Mouse (Mus musculus): ENCODE data around the gene Fzd2. TPM values are rescaled to one million over a fixed set of nuclear protein-coding genes. Genes with fewer than 3 reads are reported as not detected.
"Not testable (repeated sequence)": the region's sequence is repeated elsewhere in the genome, so short reads cannot be mapped to it uniquely, and the experiment has no call there.

Gene Fzd2
- polyA plus RNA-seq, 1 experiment = 9.5 TPM

DNA sequence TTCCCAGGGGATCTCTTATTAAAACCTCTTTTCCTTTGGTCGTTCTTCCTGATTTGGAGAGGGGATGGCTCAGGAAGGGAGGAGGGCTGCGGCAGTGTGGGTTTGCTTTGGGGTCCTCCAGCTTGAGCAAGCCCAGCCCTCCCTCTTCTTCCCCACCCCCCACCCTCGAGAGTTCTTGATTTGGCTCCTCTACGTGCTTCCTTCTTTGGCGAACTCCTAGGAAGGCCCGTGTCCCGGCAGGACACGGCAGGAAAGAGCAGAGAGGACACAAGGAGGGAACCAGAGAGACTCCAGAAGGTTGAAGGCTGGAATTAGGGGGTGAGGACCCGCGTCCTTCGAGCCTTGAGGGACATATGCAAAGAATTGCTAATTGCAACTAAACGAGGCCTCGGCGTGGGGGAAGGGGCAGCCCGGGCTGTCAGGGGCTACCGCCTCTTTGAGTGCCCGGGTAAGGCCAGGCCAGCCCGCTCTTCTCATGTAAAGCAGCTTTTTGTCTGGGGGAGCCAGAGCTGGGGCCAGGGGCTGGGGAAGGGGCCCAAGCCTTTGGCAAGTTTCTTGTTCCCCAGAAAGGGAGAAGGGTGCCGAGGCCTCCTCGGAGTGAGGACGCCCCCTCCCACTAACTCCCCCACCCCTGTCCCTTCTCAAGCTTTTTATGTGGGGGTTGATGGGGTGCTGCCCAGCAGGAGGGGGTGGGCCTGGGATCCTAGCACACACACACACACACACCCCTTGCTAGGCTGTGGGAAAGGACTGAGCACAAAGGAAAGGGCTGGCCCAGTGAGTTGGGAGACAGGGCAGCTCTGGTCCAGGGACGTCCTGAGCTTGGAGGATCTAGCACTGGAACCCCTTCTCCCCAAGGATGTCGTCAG, 24.8 kb upstream of the Fzd2 start, which contains the start of gene Gm11627:
Gm11627 (minus strand) TSS at position 297 of the 869 bp plus-strand sequence.
- 30% methylated on average over 23 of the region's 23 CpGs for WGBS
- no peak for DNase-seq (ENCODE audit: low read depth, low spot score)

DNA sequence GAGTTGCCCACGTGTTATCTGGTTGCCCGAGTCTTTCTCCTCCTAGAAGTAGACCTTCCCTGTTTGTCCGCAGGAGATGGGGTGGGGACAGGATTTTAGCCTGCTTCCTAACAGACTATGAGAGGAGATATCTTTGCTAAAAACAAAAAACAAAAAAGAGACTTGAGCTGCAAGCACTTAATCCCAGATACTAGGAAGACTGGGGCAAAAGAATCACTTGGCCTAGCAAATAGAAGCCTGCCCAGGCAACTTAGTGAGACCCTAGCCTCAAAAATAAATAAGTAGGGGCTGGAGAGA, 24.2 kb upstream of the Fzd2 start:
- no peak for DNase-seq (ENCODE audit: low read depth, low spot score)
- 70% methylated on average over 3 of the region's 3 CpGs for WGBS

DNA sequence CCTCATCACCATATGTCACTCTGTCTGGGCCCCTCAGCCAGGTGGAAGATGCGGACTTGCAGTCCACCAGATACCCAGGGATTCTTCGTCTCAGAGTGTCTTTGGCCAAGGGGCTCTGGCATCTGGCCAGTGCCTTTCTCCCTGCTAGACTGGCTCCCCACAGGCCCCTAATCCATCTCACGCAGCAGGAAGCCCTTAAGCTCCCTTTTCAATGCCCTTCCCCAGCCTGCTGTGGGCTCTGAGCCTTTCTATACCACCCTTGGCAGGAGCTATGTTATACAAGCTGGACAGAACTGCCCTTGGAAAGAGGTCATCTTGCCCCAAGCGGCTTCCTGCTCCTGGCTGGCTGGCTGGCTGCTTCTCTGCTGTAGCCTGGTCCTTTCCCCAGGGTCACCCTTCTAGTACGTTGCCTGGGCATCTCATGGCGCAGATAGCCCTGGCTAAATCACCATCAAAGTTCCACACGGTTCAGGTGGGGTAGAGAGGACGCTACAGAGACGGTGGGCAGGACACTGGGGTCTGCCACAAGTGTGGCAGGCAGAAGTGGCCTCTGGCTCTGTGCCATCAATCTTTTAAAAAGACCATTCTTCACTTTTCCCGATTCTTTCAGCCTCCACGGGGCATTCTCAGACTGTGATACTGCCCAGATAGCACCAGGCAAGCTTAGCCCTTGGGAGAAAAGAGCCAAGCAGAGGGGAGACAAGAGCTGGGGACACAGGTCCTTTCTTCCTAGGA, 22.7 kb upstream of the Fzd2 start:
- no peak for DNase-seq (ENCODE audit: low read depth, low spot score)
- 49% methylated on average over 11 of the region's 11 CpGs for WGBS

DNA sequence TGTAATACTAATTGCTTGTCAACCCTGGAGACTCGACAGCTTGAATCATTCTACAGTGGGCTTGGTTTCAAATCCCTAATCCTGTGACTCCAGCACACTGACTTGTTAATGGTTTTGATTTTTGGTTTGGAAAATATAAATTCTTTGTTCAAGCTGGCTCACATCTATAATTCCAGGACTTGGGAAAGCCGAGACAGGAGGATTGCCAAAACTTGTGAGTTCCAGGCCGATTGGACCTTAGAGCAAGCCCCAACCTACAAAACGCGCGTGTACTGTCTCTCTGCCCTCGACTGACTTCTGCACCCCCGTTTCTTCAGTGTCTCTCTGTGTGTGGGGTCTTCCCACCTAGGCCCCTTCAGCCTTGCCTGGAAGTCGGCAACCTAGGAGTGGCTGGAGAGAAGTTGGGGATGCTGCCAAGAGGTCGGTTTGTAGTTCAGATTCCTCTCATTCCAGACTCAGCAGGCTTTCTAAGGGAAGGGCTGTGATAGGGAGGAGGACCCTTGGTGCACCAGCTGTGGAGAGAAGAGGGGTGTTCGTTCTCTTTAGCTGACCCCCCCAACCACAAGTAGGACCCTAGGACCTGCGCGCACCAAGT, 22.1 kb upstream of the Fzd2 start:
- WGBS = 40% methylated on average over 13 of the region's 13 CpGs
- no peak for DNase-seq (ENCODE audit: low read depth, low spot score)

DNA sequence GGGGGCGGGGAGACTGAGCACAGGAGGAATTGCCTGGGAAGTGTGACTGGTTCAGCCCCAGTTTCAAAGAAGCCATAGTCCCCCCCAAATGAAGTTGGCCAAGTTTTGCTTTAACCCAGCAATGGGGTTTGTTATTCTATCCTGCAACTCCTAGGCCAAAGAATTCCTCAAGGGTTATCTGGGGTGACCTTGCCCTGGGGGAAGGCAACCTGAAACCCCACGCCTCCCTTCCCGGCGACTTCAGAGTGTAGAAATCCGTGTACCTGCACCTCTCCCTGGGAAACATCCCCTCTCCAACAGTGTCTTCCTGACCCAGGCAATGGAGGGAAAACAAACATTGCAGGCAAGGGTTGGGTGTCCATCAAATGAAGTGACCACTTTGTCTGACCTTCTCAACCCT, 21.5 kb upstream of the Fzd2 start:
- WGBS = 36% methylated on average over 5 of the region's 5 CpGs
- DNase-seq (ENCODE audit: low read depth, low spot score) = no peak

DNA sequence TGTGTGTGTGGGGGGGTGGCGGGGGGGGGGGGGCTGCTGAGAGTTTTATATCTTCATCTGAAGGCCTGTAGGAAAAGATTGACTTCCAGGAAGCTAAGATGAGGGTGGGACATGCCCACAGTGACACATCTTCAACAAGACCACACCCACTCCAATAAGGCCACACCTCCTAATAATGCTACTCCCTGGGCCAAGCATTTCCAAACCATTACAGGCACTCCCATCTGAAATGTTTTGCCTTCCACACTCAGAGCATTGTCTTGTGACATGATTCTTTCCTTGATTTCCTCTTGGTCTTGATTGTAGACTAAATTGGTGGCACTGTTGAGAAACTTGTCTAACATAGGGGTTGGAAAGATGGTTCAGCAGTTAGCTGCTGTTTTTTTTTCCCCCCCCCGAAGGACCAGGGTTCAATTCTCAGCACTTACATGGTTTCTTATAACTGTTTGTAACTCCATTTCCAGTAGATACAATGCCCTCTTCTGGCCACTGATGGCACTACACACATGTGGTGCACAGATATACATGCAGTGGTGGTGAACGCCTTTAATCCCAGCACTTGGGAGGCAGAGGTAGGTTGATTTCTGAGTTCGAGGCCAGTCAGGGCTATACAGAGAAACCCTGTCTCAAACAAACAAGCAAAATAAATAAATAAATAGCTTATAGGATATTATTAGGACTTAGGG, 17.6 kb upstream of the Fzd2 start:
- DNase-seq (ENCODE audit: low read depth, low spot score) = no peak
- WGBS = 95% methylated on average over 4 of the region's 4 CpGs

DNA sequence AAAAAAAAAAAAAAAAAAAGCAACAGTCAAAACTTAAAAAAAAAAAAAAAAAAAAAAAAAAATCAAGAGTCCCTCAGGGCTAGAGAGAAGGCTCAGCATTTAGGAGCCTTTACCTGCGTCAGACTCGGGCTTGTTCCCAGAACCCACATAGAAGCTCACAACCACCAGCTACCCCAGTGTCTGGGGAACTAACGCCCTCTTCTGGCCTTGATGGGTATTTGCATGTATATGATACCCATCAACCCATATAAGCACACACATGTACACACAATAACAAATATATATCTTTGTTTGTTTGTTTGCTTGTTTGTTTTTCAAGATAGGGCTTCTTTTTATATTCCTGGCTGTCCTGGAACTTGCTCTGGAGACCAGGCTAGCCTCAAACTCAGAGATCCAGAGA, 16.6 kb upstream of the Fzd2 start:
- WGBS = 83% methylated on average over 3 of the region's 3 CpGs
- no peak for DNase-seq (ENCODE audit: low read depth, low spot score)

DNA sequence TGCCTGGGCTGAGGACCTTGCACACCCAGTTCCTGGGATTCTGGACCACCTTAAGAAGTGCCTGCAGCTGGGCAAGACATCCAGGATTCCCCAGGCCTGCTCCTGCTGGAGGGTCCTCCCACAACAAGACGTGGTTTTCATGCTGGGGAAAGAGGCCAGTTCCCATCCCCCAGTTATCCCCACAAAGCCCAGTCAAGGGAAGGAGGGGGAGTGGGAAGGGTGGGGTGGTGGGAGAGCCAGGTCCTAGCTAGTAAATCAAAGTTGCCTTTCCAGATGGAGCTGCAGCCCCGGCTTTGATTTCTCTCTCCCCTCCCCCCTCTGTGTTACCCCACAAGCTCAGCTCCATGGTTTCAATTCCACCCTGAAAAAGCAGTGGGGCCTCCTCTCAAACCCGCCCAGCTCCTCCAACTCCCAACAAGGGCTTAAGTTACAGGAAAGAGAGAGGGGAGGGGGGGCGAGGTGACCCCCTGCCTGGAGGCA, 8.8 kb upstream of the Fzd2 start:
- DNase-seq (ENCODE audit: low read depth, low spot score) = no peak
- 44% methylated on average over 3 of the region's 4 CpGs for WGBS

DNA sequence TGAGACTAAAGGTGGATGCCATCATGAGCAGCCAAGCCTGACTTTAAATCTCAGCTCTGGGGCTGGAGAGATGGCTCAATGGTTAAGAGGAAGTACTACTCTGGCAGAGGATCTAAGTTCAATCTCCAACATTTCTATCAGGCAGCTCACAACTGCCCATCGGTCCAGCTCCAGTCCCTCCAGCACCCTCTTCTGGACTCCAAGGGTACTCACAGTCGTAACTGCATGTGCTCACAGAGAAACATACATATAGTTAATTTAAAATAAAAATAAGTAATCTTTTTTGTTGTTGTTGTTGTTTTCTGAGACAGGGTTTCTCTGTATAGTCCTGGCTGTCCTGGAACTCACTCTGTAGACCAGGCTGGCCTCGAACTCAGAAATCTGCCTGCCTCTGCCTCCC, 4.3 kb upstream of the Fzd2 start:
- WGBS = 85% methylated on average over 3 of the region's 3 CpGs
- no peak for DNase-seq (ENCODE audit: low read depth, low spot score)

DNA sequence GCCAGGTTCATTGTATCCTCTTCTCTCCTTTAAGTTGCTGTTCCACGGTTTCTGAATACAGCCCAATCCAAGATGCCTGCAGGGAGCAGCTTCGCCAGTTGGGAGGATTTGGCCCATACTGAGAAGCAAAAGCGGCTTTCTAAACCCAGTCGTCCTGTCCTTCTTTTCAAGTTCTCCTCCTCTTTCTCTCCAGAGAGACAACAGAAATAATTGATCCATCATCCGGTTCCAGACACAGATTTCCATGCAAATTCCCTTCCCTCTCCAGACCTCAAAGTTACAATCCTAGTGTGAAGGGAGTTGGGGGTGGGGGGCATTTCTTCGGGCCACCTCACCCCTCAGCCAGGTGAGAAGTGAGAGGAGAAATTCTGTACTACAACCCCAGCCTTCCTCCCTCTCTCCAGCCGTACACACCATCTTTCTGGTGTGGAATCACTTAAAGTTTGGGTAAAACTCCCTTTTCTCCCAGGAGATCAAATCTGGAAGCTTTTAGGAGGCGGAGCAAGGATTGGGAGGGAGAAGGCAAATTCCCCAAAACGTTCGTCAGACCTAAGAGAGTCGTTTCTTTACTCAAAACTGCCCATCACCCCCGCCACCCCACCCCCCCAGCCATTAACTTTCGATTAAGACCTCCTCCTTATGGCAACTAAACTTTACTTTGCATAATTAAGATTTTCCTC, 1.2 kb upstream of the Fzd2 start:
- no peak for DNase-seq (ENCODE audit: low read depth, low spot score)
- 16% methylated on average over 13 of the region's 13 CpGs for WGBS

DNA sequence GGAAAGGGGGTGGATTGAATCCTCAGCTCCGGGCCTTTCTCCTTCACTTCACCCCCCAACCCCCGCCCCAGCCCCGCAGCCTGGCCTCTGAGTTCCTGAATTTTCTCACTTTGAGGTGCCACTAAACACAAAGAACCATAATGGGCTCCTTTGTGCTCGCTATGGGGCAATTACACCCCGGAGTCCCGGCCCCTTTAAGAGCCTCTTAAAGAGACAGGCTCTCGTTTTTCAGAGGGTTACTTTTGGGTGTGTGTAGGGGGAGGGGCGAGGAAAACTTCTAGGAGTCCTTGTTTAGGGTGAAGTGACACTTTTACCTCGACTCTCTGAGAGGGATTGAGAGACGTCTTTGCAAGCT, 723 bp upstream of the Fzd2 start:
- WGBS = 2% methylated on average over 10 of the region's 10 CpGs
- no peak for DNase-seq (ENCODE audit: low read depth, low spot score)

DNA sequence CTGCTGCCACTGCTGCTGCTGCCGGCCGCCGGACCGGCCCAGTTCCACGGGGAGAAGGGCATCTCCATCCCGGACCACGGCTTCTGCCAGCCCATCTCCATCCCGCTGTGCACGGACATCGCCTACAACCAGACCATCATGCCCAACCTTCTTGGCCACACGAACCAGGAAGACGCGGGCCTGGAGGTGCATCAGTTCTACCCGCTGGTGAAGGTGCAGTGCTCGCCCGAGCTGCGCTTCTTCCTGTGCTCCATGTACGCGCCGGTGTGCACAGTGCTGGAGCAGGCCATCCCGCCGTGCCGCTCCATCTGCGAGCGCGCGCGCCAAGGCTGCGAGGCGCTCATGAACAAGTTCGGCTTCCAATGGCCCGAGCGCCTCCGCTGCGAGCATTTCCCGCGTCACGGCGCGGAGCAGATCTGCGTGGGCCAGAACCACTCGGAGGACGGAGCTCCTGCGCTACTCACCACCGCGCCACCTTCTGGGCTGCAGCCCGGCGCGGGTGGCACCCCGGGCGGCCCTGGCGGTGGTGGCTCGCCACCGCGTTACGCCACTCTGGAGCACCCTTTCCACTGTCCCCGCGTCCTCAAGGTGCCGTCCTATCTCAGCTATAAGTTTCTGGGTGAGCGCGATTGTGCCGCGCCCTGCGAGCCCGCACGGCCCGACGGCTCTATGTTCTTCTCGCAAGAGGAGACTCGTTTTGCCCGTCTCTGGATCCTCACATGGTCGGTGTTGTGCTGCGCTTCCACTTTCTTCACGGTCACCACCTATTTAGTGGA, 769 bp downstream of the Fzd2 start:
- WGBS = under 1% methylated on average over 74 of the region's 74 CpGs
- no peak for DNase-seq (ENCODE audit: low read depth, low spot score)

DNA sequence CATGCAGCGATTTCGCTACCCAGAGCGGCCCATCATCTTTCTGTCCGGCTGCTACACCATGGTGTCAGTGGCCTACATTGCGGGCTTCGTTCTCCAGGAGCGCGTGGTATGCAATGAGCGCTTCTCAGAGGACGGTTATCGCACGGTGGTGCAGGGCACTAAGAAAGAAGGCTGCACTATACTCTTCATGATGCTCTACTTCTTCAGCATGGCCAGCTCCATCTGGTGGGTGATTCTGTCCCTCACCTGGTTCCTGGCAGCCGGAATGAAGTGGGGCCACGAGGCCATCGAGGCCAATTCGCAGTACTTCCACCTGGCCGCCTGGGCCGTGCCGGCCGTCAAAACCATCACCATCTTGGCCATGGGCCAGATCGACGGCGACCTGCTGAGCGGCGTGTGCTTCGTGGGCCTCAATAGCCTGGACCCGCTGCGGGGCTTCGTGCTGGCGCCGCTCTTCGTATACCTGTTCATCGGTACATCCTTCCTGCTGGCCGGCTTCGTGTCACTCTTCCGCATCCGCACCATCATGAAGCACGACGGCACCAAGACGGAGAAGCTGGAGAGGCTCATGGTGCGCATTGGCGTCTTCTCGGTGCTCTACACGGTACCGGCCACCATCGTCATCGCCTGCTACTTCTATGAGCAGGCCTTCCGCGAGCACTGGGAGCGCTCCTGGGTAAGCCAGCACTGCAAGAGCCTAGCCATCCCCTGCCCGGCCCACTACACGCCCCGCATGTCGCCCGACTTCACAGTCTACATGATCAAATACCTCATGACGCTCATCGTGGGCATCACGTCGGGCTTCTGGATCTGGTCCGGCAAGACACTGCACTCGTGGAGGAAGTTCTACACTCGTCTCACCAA, 1.6 kb downstream of the Fzd2 start:
- no peak for DNase-seq (ENCODE audit: low read depth, low spot score)
- 30% methylated on average over 62 of the region's 62 CpGs for WGBS

DNA sequence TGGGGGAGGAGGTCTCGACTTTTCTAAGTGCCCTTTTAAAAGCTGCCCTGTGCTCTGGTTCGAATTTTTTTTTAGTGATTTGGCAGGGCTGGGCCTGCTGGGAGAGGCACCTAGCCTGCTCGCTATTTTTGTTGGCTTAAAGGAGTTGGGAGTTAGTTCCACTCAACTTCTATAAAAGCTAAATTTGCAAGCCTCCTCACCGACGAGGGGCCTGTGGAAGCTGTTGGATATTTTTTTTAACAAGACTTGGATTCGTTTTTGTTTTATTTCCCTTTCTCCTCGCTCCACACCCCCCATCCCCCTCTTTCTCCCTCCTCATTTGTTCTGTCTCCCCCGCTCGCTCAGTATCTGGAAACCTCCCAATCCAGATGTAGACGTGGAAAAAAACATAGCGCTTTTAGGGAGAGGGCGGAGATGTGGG, 2.6 kb downstream of the Fzd2 start:
- DNase-seq (ENCODE audit: low read depth, low spot score) = no peak
- 51% methylated on average over 12 of the region's 12 CpGs for WGBS

DNA sequence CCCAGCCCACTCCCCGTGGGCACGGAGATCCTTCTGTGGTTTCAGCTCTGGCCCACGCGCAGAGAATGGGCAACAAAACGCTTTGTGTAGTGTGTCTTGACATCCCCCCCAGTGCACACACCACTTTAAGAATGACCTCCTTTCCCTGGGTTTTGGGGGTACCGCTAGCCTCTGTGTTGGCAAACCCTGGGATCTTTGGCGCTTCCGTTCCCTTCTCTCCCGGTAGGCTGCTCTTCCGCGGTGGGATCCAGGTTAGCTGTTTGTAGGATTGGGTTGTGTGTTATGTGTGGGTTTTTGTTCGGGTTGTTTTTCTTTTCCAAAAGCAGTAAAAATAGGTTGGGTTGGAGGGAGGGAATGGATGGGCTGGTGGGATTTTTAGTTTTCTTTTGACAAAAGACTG, 3.0 kb downstream of the Fzd2 start:
- WGBS = 56% methylated on average over 12 of the region's 12 CpGs
- DNase-seq (ENCODE audit: low read depth, low spot score) = not testable (repeated sequence)

DNA sequence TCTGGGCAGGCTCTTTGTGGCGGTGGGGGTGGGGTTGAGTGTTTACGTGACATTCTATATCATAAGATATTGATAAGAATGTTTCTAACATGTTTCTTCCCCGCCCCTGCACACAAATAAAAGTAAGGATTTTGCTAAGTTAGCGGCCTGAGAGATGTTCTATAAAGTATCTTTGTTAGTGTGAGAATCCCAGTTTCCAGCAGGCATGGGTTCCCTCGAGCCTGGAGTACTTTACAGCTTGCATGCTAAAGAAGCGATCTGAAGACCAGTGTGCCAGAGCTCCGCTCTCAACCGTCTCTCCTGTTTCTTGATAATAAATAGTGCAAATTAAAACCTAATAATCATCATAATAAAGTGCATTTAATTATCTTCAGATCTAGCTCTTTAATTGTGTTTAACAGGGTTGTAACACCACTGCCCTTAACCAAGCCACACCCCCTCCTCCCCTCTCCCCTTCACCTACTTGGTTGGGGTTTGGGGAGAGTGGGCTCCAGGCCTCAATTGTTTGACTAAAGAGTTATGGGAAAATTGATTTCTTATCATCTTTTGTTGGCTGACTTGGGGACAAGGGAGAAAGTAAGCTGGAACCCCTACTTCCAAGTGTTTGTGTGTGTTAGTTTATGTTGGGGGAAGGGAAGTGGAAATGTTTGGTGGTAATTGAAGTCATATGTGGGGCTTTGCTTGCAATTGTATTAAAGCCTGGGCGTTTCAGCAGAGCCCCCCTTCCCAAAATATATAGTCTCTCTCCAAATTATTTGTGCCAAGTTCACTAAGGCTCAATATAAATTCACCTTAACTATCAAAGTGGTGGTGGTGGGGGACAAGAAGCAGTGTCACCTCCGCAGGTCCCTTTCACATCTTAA, 3.7 kb downstream of the Fzd2 start:
- no peak for DNase-seq (ENCODE audit: low read depth, low spot score)
- 68% methylated on average over 10 of the region's 10 CpGs for WGBS

DNA sequence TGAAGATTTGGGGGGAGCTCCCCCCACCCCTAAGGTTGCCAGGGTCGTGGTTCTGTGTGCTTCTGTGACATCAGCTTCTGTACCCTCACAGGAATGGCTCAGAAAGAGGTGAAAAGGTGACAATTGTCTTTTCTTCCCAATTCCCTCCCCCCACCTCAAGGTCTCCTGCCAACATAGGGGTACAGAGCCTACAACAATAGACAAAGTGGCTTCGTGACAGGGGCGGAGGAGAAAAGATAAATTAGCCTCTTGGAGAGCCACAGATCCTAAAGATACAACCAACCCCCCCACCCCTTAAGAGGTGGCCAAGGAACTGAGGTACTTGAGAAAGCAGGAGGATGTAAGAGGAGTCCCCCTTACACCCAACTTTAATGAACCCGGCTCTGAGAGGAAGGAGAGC, 4.5 kb downstream of the Fzd2 start:
- 57% methylated on average over 4 of the region's 4 CpGs for WGBS
- no peak for DNase-seq (ENCODE audit: low read depth, low spot score)
